Mouse (Mus musculus): Measurements from ENCODE around the gene Tmem104. TPM values are rescaled to one million over a fixed set of nuclear protein-coding genes. Genes with fewer than 3 reads are reported as not detected.

The Tmem104 gene
- total RNA-seq, 2 experiments from 2014 or later: 10.4 to 12.5 TPM

Small RNAs within 50 kb of the gene (microRNA-seq; reads per million reads assigned to microRNA genes)
- gene Gm25837 (ENCODE audit: borderline number of aligned reads in 2 of 2): 0 reads per million in 2 experiments

Other genes with a start within 250 kb of the Tmem104 start
- gene Cd300c, start 218.3 kb upstream of the Tmem104 start, total RNA-seq (2021): not detected
- 1 to 10 TPM; 1.5 to 1.6 TPM for gene Cd300ld, start 197.6 kb upstream of the Tmem104 start, total RNA-seq (2021)
- 1 to 10 TPM; 2.4 to 3.4 TPM for gene Cd300c2, start 185.6 kb upstream of the Tmem104 start, total RNA-seq (2021)
- not detected for gene Cd300ld2, start 171.3 kb upstream of the Tmem104 start, total RNA-seq (2021)
- gene Cd300ld4, start 160.5 kb upstream of the Tmem104 start, total RNA-seq (2021): not detected
- 1 to 10 TPM; 5.5 to 7.7 TPM for gene Cd300ld5, start 149.7 kb upstream of the Tmem104 start, total RNA-seq (2021)
- 10 to 100 TPM in 1 of 2 experiments, 1 to 10 TPM in 1; 8.3 to 10.1 TPM for gene Cd300ld3, start 139.1 kb upstream of the Tmem104 start, total RNA-seq (2021)
- under 1 TPM; 0.22 to 0.49 TPM for gene Cd300e, start 125.3 kb upstream of the Tmem104 start, total RNA-seq (2021)
- under 1 TPM; 0.54 to 0.72 TPM for gene Rab37, start 96.1 kb upstream of the Tmem104 start, total RNA-seq (2021)
- gene Cd300lf, start 53.5 kb upstream of the Tmem104 start, total RNA-seq (2021): under 1 TPM; 0.08 to 0.33 TPM
- 10 to 100 TPM in 1 of 2 experiments, 1 to 10 TPM in 1; 9.9 to 10.5 TPM for gene Slc9a3r1, start 24.1 kb upstream of the Tmem104 start, total RNA-seq (2021)
- gene Nat9, start 372 bp downstream of the Tmem104 start, total RNA-seq (2021): 10 to 100 TPM; 19.8 to 28.0 TPM
- under 1 TPM; 0.11 to 0.25 TPM for gene Grin2c, start 79.8 kb downstream of the Tmem104 start, total RNA-seq (2021)
- gene Fdxr, start 89.6 kb downstream of the Tmem104 start, total RNA-seq (2021): 1 to 10 TPM; 9.5 to 9.7 TPM
- gene Fads6, start 110.2 kb downstream of the Tmem104 start, total RNA-seq (2021): 1 to 10 TPM; 1.2 TPM
- gene Otop2, start 119.7 kb downstream of the Tmem104 start, total RNA-seq (2021): not detected
- gene Ush1g, start 134.6 kb downstream of the Tmem104 start, total RNA-seq (2021): under 1 TPM in 1 of 2 experiments, not detected in 1; 0.14 TPM
- not detected for gene Otop3, start 147.2 kb downstream of the Tmem104 start, total RNA-seq (2021)
- 1 to 10 TPM; 4.2 to 4.8 TPM for gene Hid1, start 180.3 kb downstream of the Tmem104 start, total RNA-seq (2021)
- 1 to 10 TPM; 5.8 to 5.9 TPM for gene Cdr2l, start 194.4 kb downstream of the Tmem104 start, total RNA-seq (2021)
- gene Mrpl58, start 216.3 kb downstream of the Tmem104 start, total RNA-seq (2021): 100 to 1,000 TPM; 134 to 149 TPM
- 1,000 to 10,000 TPM; 2,281 to 2,357 TPM for gene Atp5h, start 232.5 kb downstream of the Tmem104 start, total RNA-seq (2021)
- 10 to 100 TPM; 27.9 to 28.3 TPM for gene Kctd2, start 232.6 kb downstream of the Tmem104 start, total RNA-seq (2021)